Mouse (Mus musculus) stomach, embryonic 15.5 days (tissue): Measurements from ENCODE around the gene Iyd. TPM values are rescaled to one million over a fixed set of nuclear protein-coding genes. Genes with fewer than 3 reads are reported as not detected.
A peak's percentile ranks its signal among the peaks of the same experiment; 100 is the strongest.

Source experiments
- ATAC-seq: fragments of 200-750 bp; cut with Nextera tagmentation; 2 replicates; pipeline ENCODE4 v1.8.0; 2017; ENCODE audit warnings: low read depth, moderate number of reproducible peaks, moderate TSS enrichment; ENCODE audit not compliant: insufficient read depth, low FRiP score
- H3K27ac ChIP-seq: fragments of 300-500 bp; sonication (generic); 2 replicates; pipeline ENCODE4 v1.5.1; 2015; ENCODE audit warnings: mild to moderate bottlenecking, inconsistent platforms
- H3K27me3 ChIP-seq: fragments of 300-500 bp; sonication (generic); replicated peaks from 2 replicates; pipeline ENCODE4 v1.6.1; 2015; ENCODE audit warnings: inconsistent platforms
- H3K36me3 ChIP-seq: fragments of 300-500 bp; sonication (generic); 2 replicates; pipeline ENCODE4 v1.6.1; 2015; ENCODE audit warnings: inconsistent platforms
- H3K4me1 ChIP-seq: fragments of 300-500 bp; sonication (generic); 2 replicates; pipeline ENCODE4 v1.6.1; 2015; ENCODE audit warnings: inconsistent platforms
- H3K4me2 ChIP-seq: fragments of 300-500 bp; sonication (generic); 2 replicates; pipeline ENCODE4 v1.6.1; 2015; ENCODE audit warnings: mild to moderate bottlenecking, inconsistent platforms
- H3K4me3 ChIP-seq: fragments of 300-500 bp; sonication (generic); replicated peaks from 2 replicates; pipeline ENCODE4 v1.5.1; 2015; ENCODE audit warnings: inconsistent platforms
- H3K9ac ChIP-seq: fragments of 300-500 bp; sonication (generic); 2 replicates; pipeline ENCODE4 v1.6.1; 2015; ENCODE audit warnings: inconsistent platforms
- H3K9me3 ChIP-seq: fragments of 300-500 bp; sonication (generic); 2 replicates; pipeline ENCODE4 v1.6.1; 2016; ENCODE audit warnings: inconsistent platforms
- WGBS: fragments of 180-500 bp; shearing (Covaris S2); methylation state at CpG from one replicate; pipeline ENCODE4 v1.1.7; 2015; 5-methylcytosine and 5-hydroxymethylcytosine counted together
- polyA plus RNA-seq: library from polyadenylated mRNA; unstranded; fragments of >200 nt; fragmentation: Nextera tagmentation; extraction: Ambion mirVana; gene quantifications from 2 replicates; pipeline ENCODE4 v1.2.1, GENCODE M21; 2015

Iyd gene
- polyA plus RNA-seq, 1 experiment from 2014 or later = 7.6 TPM

DNA sequence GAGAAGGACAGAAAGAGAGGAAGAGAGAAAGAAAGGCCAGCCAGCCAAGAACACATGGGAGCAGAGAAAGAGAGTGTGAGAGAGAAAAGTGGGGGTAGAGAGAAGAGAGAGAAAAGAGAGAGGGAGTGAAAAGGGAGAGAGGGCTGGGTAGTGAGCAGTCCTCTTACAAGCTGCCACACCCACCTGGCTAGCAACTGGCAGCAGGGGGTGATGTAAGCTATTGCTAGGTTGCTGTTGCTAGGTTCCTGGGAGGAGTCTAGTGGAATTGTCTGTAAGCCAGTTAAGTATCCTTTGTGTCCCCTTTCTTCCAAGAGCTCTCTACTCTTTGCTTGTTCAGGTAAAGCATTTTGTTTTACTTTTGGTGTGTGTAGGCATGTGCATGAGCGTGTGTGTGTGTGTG lies 25.4 kb upstream of the Iyd start:
- Histone ChIP-seq H3K4me1 (no peaks in the 10 kb centered on the region), H3K4me3 (no peak overlapping the region), H3K4me2 (no peak overlapping the region), H3K36me3 (no peaks in the 10 kb centered on the region), H3K9ac (no peak overlapping the region), H3K9me3 (no peaks in the 10 kb centered on the region), H3K27ac (no peak overlapping the region), H3K27me3 (no peaks in the 10 kb centered on the region)
- whole genome bisulfite sequencing = 83% methylated on average over 1 of the region's 1 CpGs
- no peak for ATAC-seq

DNA sequence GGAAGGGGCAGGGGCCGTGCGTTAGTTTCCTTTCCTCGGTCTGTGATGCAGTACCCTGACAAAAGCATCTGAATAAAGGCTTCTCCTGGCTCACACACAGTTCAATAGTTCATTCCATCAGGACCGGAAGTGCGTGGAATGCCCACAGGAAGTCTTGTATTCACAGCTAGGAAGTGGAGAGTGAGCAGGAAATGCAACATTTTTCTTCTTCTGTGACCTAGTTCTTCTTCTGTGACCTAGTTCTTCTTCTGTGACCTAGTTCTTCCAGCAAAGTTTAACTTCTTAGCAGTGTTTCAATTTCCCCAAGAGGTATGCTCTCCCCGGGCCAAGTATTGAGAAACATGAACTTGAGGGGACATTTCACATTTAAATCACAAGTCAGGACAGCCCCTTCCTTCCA lies 23.6 kb upstream of the Iyd start:
- H3K4me3 ChIP-seq = no peak overlapping the region
- no peaks in the 10 kb centered on the region for H3K36me3 ChIP-seq
- 59% methylated on average over 6 of the region's 6 CpGs for WGBS
- no peak for ATAC-seq
- no peak overlapping the region for H3K9ac ChIP-seq
- no peak overlapping the region for H3K4me2 ChIP-seq
- no peaks in the 10 kb centered on the region for H3K4me1 ChIP-seq
- no peaks in the 10 kb centered on the region for H3K9me3 ChIP-seq
- H3K27ac ChIP-seq = no peak overlapping the region
- no peaks in the 10 kb centered on the region for H3K27me3 ChIP-seq

DNA sequence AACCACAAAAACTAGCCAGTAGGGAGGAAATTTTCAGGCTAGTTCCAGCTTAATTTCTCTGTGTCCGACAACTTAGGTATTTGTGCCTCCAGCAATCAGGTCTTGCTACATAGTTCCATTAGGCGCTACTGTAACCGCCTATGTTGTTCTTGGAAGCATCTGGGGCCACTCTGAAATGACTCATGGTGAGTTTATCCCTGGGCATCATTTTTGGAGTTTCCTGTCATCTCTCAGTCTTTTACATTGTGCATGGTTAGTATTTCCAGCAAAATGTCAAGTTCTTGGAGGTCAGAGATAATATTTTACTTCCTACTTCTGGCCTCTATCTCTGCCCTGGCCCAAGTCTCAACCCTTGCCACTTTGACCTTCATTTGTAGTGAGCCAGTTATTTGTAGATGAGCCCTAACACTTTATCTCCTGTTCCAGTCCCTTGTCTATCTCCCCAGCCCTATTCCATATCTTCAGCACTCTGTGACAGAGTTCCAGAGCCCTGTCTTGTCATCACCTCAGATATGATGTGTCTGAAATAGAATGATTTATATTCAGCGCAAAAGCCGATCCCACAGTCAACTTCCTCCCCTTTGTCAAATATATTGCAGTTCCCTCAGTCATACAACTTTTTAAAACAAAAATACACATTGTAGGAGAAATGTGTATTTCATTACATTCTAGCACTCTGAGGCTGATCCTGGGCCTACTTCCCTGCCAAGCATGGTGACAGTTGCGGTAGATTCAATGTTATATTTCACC lies 16.8 kb upstream of the Iyd start:
- Histone ChIP-seq H3K4me3 (no peak overlapping the region), H3K27ac (no peak overlapping the region), H3K4me2 (no peak overlapping the region), H3K9me3 (no peaks in the 10 kb centered on the region), H3K36me3 (no peaks in the 10 kb centered on the region), H3K9ac (no peak overlapping the region), H3K4me1 (no peaks in the 10 kb centered on the region), H3K27me3 (no peaks in the 10 kb centered on the region)
- WGBS = 87% methylated on average over 6 of the region's 6 CpGs
- no peak for ATAC-seq

DNA sequence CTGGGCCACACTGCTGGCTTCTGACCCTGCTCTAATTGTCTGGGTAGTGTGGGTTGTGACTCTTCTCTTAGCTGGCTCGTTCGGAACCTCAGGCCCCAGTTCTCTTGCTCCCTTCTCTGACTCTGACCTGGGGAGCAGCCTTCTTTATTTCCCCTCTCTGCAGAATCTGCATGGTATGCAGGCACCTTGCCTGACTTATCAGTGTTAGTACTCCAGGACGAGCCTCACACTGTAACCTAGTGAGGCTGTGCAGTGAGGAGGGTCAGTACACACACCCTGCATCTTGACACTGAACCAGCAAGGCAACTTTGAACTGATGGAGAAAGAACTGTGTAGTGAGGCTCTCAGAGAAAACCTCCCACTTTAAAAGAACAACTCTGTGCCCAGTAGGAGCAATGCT lies 15.5 kb upstream of the Iyd start:
- Histone ChIP-seq H3K4me3 (no peak overlapping the region), H3K36me3 (no peaks in the 10 kb centered on the region), H3K4me1 (no peaks in the 10 kb centered on the region), H3K4me2 (no peak overlapping the region), H3K9ac (no peak overlapping the region), H3K9me3 (no peaks in the 10 kb centered on the region), H3K27ac (no peak overlapping the region), H3K27me3 (no peaks in the 10 kb centered on the region)
- WGBS = 59% methylated on average over 3 of the region's 3 CpGs
- ATAC-seq = no peak

DNA sequence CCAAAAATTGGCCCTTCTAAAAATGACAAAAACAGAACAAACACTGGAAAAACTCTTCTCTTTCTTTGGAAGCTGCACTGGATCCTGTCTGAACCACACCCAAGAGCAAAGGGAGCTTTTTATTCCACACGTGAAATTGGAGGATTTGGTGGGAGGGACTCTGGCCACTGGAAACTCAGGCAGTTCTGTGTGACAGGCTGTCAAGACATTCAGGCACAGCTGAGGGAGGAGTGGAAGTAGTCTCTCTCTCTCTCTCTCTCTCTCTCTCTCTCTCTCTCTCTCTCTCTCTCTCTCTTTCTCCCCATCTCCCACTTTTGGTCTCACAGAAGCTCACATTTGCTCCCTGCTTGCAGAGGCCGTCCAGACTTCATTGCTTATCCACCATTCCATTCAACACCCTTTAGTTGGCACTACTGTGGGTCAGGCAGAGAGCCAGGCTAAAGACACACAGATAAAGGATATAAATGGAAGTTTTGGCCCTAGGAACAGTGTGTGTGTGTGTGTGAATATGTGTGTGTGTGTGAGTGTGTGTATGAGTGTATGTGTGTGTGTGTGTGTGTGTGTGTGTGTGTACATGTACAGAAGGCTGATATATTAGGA lies 14.5 kb upstream of the Iyd start:
- Histone ChIP-seq H3K36me3 (no peaks in the 10 kb centered on the region), H3K9me3 (no peaks in the 10 kb centered on the region), H3K4me2 (no peak overlapping the region), H3K27me3 (no peaks in the 10 kb centered on the region), H3K4me1 (no peaks in the 10 kb centered on the region), H3K4me3 (no peak overlapping the region), H3K27ac (no peak overlapping the region), H3K9ac (no peak overlapping the region)
- 35% methylated on average over 2 of the region's 2 CpGs for WGBS
- ATAC-seq = no peak

DNA sequence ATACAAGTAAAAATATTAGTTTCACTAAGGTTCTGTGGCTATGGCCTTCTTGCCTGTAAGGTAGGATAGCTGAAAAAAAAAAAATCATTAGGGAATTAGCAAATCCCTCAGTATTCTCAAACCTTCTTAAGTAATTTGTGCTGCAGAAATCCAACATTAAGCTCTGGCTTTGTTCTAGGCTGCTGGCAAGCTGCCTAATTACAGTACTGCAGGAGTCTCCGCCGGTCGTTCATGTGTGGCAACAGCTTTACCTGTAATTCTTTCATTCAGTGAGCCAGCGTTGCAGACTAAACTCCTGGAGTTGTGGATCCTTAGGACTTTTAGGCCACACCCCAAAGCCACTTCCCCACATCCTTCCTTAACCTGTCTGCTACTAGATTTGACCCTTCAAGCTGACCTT lies 10.2 kb upstream of the Iyd start:
- Histone ChIP-seq H3K36me3 (no peaks in the 10 kb centered on the region), H3K4me2 (no peak overlapping the region), H3K9ac (no peak overlapping the region), H3K27me3 (no peaks in the 10 kb centered on the region), H3K9me3 (no peaks in the 10 kb centered on the region), H3K27ac (no peak overlapping the region), H3K4me3 (no peak overlapping the region), H3K4me1 (no peaks in the 10 kb centered on the region)
- 70% methylated on average over 4 of the region's 4 CpGs for WGBS
- ATAC-seq = no peak

DNA sequence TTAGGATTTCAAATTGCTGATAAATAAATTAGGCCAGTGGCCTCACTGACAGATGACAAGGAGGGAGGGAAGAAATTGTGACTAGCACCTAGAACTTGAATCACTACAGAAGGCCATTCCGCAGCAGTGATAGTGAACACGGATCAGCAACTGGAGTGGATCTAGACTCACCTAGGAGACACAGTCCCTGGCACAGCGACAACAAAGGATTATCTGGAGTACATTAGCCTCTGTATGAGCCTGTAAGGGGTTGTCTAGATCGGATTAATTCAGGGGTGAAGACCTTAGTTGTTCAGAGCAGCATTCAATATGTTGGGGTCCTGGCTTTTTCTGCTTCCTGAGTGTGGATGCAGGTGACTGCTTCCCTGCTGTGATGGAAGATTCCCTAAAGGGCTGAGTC lies 9.4 kb upstream of the Iyd start:
- ATAC-seq = no peak
- H3K4me2 ChIP-seq = no peak overlapping the region
- no peak overlapping the region for H3K4me3 ChIP-seq
- H3K4me1 ChIP-seq = no peaks in the 10 kb centered on the region
- H3K9ac ChIP-seq = no peak overlapping the region
- no peak overlapping the region for H3K27ac ChIP-seq
- no peaks in the 10 kb centered on the region for H3K27me3 ChIP-seq
- no peaks in the 10 kb centered on the region for H3K36me3 ChIP-seq
- H3K9me3 ChIP-seq = no peaks in the 10 kb centered on the region
- 59% methylated on average over 4 of the region's 4 CpGs for WGBS

DNA sequence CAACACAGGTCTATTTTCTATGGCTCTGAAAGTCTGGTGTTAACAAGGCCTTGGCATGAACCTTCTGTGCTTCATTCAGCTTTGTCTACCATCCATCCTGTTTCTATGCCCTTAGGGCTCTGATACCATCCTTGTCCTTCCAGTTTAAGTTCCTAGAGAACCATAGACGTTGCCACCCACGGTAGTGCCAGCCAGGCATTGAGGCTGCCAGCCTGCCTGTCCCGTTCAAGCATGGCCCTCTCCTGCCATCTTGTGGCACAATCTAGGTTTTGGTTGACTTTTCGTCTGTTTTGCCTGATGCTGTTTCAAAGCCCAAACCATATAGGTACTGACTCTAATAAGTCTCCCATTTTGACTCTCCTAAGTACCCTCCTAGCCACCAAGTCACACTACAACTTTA lies 8.7 kb upstream of the Iyd start:
- Histone ChIP-seq H3K27ac (no peak overlapping the region), H3K9ac (no peak overlapping the region), H3K36me3 (no peaks in the 10 kb centered on the region), H3K27me3 (no peaks in the 10 kb centered on the region), H3K9me3 (no peaks in the 10 kb centered on the region), H3K4me2 (no peak overlapping the region), H3K4me3 (no peak overlapping the region), H3K4me1 (no peaks in the 10 kb centered on the region)
- no peak for ATAC-seq
- WGBS = 2% methylated on average over 4 of the region's 4 CpGs

DNA sequence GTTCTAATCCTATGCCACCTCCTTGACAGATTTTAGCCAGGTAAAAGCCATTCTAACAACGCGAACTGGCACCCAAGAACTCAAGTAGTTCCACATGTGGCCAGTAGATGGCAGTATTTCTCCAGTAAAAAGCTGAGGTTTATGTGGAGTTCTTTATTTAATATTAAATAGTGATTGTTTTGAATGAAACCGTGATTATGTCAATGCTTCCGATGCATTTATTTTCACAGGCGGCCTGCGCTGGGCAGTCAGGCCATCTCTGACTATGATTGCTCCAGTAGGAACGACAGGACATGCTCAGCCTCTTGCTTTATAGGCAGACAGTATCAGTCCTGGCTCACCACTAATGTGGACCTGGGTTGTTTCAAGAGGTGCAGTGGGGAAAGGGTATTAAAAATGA lies 5.6 kb upstream of the Iyd start:
- no peaks in the 10 kb centered on the region for H3K36me3 ChIP-seq
- no peak overlapping the region for H3K27ac ChIP-seq
- 2% methylated on average over 7 of the region's 7 CpGs for WGBS
- peak overlapping the region; percentile 44 for H3K4me2 ChIP-seq
- H3K4me3 ChIP-seq = no peak overlapping the region
- no peaks in the 10 kb centered on the region for H3K9me3 ChIP-seq
- no peaks in the 10 kb centered on the region for H3K4me1 ChIP-seq
- H3K9ac ChIP-seq = no peak overlapping the region
- no peaks in the 10 kb centered on the region for H3K27me3 ChIP-seq
- ATAC-seq = no peak

DNA sequence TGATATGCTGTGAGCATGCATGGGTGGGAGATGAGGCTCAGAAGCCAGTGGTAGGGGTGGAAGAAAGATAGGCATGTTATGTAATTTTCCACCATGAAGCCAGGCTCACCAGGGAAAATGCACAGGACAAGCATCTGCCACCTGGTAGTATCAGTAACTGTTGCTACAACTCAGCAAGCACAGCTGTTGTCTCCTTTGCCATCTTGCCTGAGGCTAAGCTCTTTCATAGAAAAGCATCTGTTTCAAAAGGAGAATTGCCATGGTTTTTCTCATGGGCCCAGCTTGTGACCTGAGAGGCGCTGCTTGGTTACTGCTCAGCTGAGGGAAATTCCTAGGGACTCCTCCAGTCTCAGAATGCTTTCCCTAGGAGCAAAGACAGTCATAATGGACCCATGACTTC lies 3.7 kb upstream of the Iyd start:
- Histone ChIP-seq H3K36me3 (no peaks in the 10 kb centered on the region), H3K27me3 (no peaks in the 10 kb centered on the region)
- WGBS = 89% methylated on average over 1 of the region's 1 CpGs

DNA sequence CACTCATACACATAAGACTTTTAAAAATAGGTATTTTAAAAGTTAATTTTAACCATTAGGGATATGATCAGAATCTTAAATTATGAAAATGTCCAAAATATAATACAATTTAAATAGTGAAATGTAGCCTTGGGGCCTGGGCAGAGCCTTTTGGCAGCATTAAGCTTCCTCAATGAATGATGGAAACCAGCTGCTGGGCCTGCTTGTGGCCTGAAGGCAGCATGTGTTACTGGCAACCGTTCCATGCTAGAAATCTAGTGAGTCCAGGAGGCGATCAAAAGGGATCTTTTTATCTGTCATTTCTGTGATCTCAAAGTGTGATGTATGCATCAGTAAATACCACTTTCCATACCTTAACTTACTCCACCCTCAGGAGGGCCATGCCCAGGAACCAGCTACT lies 9.3 kb downstream of the Iyd start:
- no peaks in the 10 kb centered on the region for H3K4me1 ChIP-seq
- H3K27ac ChIP-seq = no peak overlapping the region
- WGBS = 33% methylated on average over 2 of the region's 2 CpGs
- no peaks in the 10 kb centered on the region for H3K27me3 ChIP-seq
- no peak overlapping the region for H3K4me3 ChIP-seq
- H3K9ac ChIP-seq = no peak overlapping the region
- no peaks in the 10 kb centered on the region for H3K36me3 ChIP-seq
- no peak overlapping the region for H3K4me2 ChIP-seq
- ATAC-seq = no peak
- no peaks in the 10 kb centered on the region for H3K9me3 ChIP-seq

More for the DNA sequence above, 3.7 kb upstream of the Iyd start:
- H3K9me3 ChIP-seq = no peaks in the 10 kb centered on the region
- H3K4me1 ChIP-seq = peaks cover 8% of the 10 kb centered on the region; the same call in 1 of the 2 replicates
- no peak overlapping the region for H3K27ac ChIP-seq
- H3K9ac ChIP-seq = no peak overlapping the region
- H3K4me2 ChIP-seq = no peak overlapping the region
- no peak overlapping the region for H3K4me3 ChIP-seq
- ATAC-seq = no peak

DNA sequence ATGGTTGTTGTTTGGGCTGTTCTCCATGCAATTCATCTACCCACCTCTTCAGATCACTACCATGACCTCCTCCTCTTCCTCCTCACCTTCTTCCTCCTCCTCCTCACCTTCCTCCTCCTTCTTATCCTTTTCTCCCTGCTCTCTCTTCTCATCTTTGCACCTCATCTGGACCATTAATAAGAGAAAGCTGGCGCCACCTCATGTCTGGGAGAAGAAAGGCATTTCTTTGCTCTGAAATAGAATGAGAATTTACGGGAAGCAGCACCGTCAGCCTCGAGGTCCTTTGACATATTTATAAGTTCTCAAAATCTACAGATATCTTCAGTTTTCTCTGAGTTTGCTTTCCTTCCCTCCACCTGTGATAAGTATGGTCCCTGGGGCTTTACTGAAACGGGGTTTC lies 15.1 kb downstream of the Iyd start:
- Histone ChIP-seq H3K27me3 (no peaks in the 10 kb centered on the region), H3K27ac (no peak overlapping the region), H3K9me3 (no peaks in the 10 kb centered on the region), H3K4me1 (no peaks in the 10 kb centered on the region), H3K4me2 (no peak overlapping the region), H3K4me3 (no peak overlapping the region), H3K36me3 (no peaks in the 10 kb centered on the region), H3K9ac (no peak overlapping the region)
- WGBS = 65% methylated on average over 5 of the region's 5 CpGs
- no peak for ATAC-seq

DNA sequence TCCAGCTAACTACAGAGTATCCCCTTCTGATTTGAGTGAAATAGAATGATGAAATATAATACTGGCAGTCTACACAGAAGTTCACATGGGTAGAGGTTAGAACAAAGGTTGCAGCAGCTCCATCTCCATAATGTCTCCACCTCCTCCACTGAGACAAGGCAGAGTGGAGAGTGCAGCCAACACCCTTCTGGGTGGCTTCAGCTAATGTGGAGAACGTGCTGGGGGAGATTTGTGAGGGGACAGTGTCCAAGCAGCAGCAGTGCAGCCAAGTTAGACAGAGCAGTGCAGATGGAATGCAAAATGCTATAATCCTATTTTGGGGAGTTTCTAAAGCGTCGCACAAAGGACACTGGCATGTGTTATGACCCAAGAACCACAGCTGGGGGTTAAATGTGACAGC lies 16.5 kb downstream of the Iyd start:
- WGBS = 66% methylated on average over 3 of the region's 3 CpGs
- Histone ChIP-seq H3K4me3 (no peak overlapping the region), H3K4me2 (no peak overlapping the region), H3K4me1 (no peaks in the 10 kb centered on the region), H3K9ac (no peak overlapping the region), H3K27me3 (no peaks in the 10 kb centered on the region), H3K27ac (no peak overlapping the region), H3K9me3 (no peaks in the 10 kb centered on the region), H3K36me3 (no peaks in the 10 kb centered on the region)
- peak; percentile 31; the same call in 1 of the 2 replicates for ATAC-seq
